Mouse (Mus musculus) C2C12 (cell line): ENCODE results near the gene Abcf3.

ENCODE experiments used
- CTCF ChIP-seq: IDR thresholded peaks from one replicate; pipeline ENCODE4 v1.5.1; 2011; ENCODE audit not compliant: control insufficient read depth, insufficient read depth, insufficient read length
- USF1 ChIP-seq: IDR thresholded peaks from one replicate; pipeline ENCODE4 v1.6.1; 2011; ENCODE audit warnings: low read depth, mild to moderate bottlenecking, control low read depth, moderate library complexity

GRCm38 (mm10) chr16:20604705-20605104 is 56.3 kb downstream of the Abcf3 start:
- no peak for TF ChIP-seq CTCF
- no peak for TF ChIP-seq USF1
